Mouse (Mus musculus): ENCODE measurements around the gene Cdc25b. TPM values are rescaled to one million over a fixed set of nuclear protein-coding genes. Genes with fewer than 3 reads are reported as not detected.

Gene Cdc25b
- total RNA-seq (2022), result 1 to 10 TPM; 4.3 to 4.9 (median 4.5) TPM

- DNase-seq (ENCODE audit: low spot score), result peak; percentile 78
Observed at GRCm38 (mm10) chr2:131186771-131187601, at the start of gene Cdc25b, which contains the start of gene Spef1. Cdc25b (plus strand) TSS chr2:131186949. Spef1 (minus strand) TSS chr2:131187282.

- DNase-seq (ENCODE audit: low spot score), result no peak
Observed at GRCm38 (mm10) chr2:131138296-131138695, 48.5 kb upstream of the Cdc25b start.

- no peak for DNase-seq (ENCODE audit: low spot score)
Observed at GRCm38 (mm10) chr2:131138760-131139159, 48.0 kb upstream of the Cdc25b start.

GRCm38 (mm10) chr2:131139287-131139686 lies 47.5 kb upstream of the Cdc25b start:
- no peak for DNase-seq (ENCODE audit: low spot score)

GRCm38 (mm10) chr2:131139886-131140532 lies 46.7 kb upstream of the Cdc25b start:
- peak; percentile 81 for DNase-seq (ENCODE audit: low spot score)

- no peak for DNase-seq (ENCODE audit: low spot score)
Observed at GRCm38 (mm10) chr2:131140533-131140905, 46.2 kb upstream of the Cdc25b start.

- no peak for DNase-seq (ENCODE audit: low spot score)
Observed at GRCm38 (mm10) chr2:131141336-131141986, 45.3 kb upstream of the Cdc25b start.

GRCm38 (mm10) chr2:131142592-131142991 lies 44.2 kb upstream of the Cdc25b start:
- peak; percentile 83 for DNase-seq (ENCODE audit: low spot score)

- no peak for DNase-seq (ENCODE audit: low spot score)
Observed at GRCm38 (mm10) chr2:131143007-131143780, 43.6 kb upstream of the Cdc25b start.

- no peak for DNase-seq (ENCODE audit: low spot score)
Observed at GRCm38 (mm10) chr2:131145121-131145520, 41.6 kb upstream of the Cdc25b start.

- DNase-seq (ENCODE audit: low spot score), result no peak
Observed at GRCm38 (mm10) chr2:131145536-131145935, 41.2 kb upstream of the Cdc25b start.

GRCm38 (mm10) chr2:131146193-131147042 lies 40.3 kb upstream of the Cdc25b start:
- DNase-seq (ENCODE audit: low spot score), result no peak

GRCm38 (mm10) chr2:131147043-131147365 lies 39.7 kb upstream of the Cdc25b start:
- no peak for DNase-seq (ENCODE audit: low spot score)

GRCm38 (mm10) chr2:131148353-131149253 lies 38.1 kb upstream of the Cdc25b start:
- DNase-seq (ENCODE audit: low spot score), result no peak

GRCm38 (mm10) chr2:131149254-131149578 lies 37.5 kb upstream of the Cdc25b start:
- DNase-seq (ENCODE audit: low spot score), result no peak

- DNase-seq (ENCODE audit: low spot score), result no peak
Observed at GRCm38 (mm10) chr2:131152166-131152730, 34.5 kb upstream of the Cdc25b start.

GRCm38 (mm10) chr2:131154036-131154435 lies 32.7 kb upstream of the Cdc25b start:
- no peak for DNase-seq (ENCODE audit: low spot score)

GRCm38 (mm10) chr2:131156987-131157386 lies 29.8 kb upstream of the Cdc25b start:
- DNase-seq (ENCODE audit: low spot score), result no peak

GRCm38 (mm10) chr2:131159491-131159910 lies 27.2 kb upstream of the Cdc25b start:
- no peak for DNase-seq (ENCODE audit: low spot score)

All from heart, adult 8-10 months (tissue).